In the genomic region with DNA sequence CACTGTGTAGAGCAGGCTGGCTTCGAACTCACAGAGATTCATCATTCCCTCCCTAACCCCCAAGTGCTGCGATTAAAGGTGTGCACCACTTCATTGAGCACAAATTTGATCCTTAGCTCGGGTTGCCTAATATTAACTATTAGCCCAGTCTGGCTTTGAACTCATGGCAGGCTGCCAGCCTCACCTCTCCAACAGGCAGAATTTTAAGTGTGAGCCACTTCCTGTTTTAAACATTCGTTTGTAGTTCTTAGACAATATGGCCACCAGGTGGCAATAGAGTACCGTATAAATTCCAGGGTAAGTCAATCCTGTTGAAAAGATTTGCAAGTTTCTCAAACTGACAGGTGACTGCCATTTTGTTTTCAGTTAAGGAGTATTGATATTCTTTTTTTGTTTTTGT, we compare ENCODE assay signal across 7 mouse cellular contexts. TPM values are rescaled to one million over a fixed set of nuclear protein-coding genes. Genes with fewer than 3 reads are reported as not detected.
DNase-seq lines count a peak whose midpoint lies in the region; ATAC-seq lines count a peak whose summit lies in the region.

No protein-coding gene starts in this region.

- H3K9me3 ChIP-seq in embryonic facial prominence, embryonic 14.5 days (ENCODE audit: control insufficient read depth, low read length), result no peaks in the 10 kb centered on the region

- intact Hi-C loops in heart, postnatal 36 days (cut with DNase I), result loop anchor here (1.0 to 2.0 kb wide), 2 partner anchors 40 to 184 kb away; no protein-coding TSS in a partner anchor

- H3K4me2 ChIP-seq in embryonic facial prominence, embryonic 14.5 days (ENCODE audit: low read depth, low read length), result no peak overlapping the region

- no peak overlapping the region for H3K9ac ChIP-seq in embryonic facial prominence, embryonic 14.5 days (ENCODE audit: low read depth, low read length)

- whole genome bisulfite sequencing in embryonic facial prominence, embryonic 14.5 days, result 37% methylated on average over 5 of the region's 5 CpGs

- no peak overlapping the region for H3K27ac ChIP-seq in embryonic facial prominence, embryonic 14.5 days (replicated peaks; ENCODE audit: low read depth, low read length)

- no peak overlapping the region for H3K4me3 ChIP-seq in embryonic facial prominence, embryonic 14.5 days (ENCODE audit: low read depth, low read length)

- H3K36me3 ChIP-seq in embryonic facial prominence, embryonic 14.5 days (ENCODE audit: control insufficient read depth, insufficient read depth, low read length), result peaks cover 5% of the 10 kb centered on the region; the same call in 1 of the 2 replicates

- no peaks in the 10 kb centered on the region for H3K27me3 ChIP-seq in embryonic facial prominence, embryonic 14.5 days (replicated peaks; ENCODE audit: control insufficient read depth, insufficient read depth, low read length)

- H3K4me1 ChIP-seq in embryonic facial prominence, embryonic 14.5 days (ENCODE audit: control insufficient read depth, insufficient read depth, low read length), result no peaks in the 10 kb centered on the region

- DNase-seq in MEL-GATA-1-ER (ENCODE audit: extremely low read depth, low read depth), result peak; percentile 92
- DNase-seq in adrenal gland, postnatal 4 days (ENCODE audit: low spot score in 2 of 2), result peak; percentile 10 to 51
- peak; percentile 92 for DNase-seq in embryonic facial prominence, embryonic 14.5 days (ENCODE audit: low spot score)
- peak; percentile 73 to 74 for DNase-seq in heart, postnatal 36 days
- DNase-seq in layer of hippocampus, adult 9-10 months (ENCODE audit: low spot score), result peak; percentile 82
- DNase-seq in lung, postnatal 25 days (ENCODE audit: low spot score), result peak; percentile 93
- DNase-seq in right cerebral cortex, postnatal 4 days, result peak; percentile 65

- ATAC-seq in embryonic facial prominence, embryonic 14.5 days (ENCODE audit: low read depth), result 0 out of 2 replicates have a peak, but pooled peaks have one; percentile 28

RNA-seq across cellular contexts. Expression of gene Ppp2r3c, which starts 12.4 kb away (rescaled TPM):
- 10 to 100 TPM; 16.6 to 17.6 TPM for total RNA-seq in adrenal gland, postnatal 4 days (2021)
- 12.4 and 12.6 TPM in 2 replicates for polyA plus RNA-seq in embryonic facial prominence, embryonic 14.5 days (2014; fragmentation: Nextera tagmentation; extraction: Ambion mirVana)
- total RNA-seq in heart, postnatal 36 days (2021), result 10 to 100 TPM in 1 of 2 experiments, 1 to 10 TPM in 1; 8.9 to 10.4 TPM

RNA-seq across cellular contexts. Expression of gene 1110008L16Rik, which starts 15.8 kb away (rescaled TPM):
- 10 to 100 TPM; 19.9 to 21.8 TPM for total RNA-seq in adrenal gland, postnatal 4 days (2021)
- polyA plus RNA-seq in embryonic facial prominence, embryonic 14.5 days (2014; fragmentation: Nextera tagmentation; extraction: Ambion mirVana), result 12.1 and 13.9 TPM in 2 replicates
- total RNA-seq in heart, postnatal 36 days (2021), result 10 to 100 TPM in 1 of 2 experiments, 1 to 10 TPM in 1; 10.0 to 12.0 TPM

Comparison
In these comparisons a context has a peak if more than half of its experiments do, and no peak if none do; other contexts are left out.
1. DNase-seq: peak in every context shown above with its lines; median percentile 93 in lung, postnatal 25 days; 92 in MEL-GATA-1-ER; 92 in embryonic facial prominence, embryonic 14.5 days; 82 in layer of hippocampus, adult 9-10 months; 74 in heart, postnatal 36 days; 65 in right cerebral cortex, postnatal 4 days; 30 in adrenal gland, postnatal 4 days.